Mouse (Mus musculus) embryonic fibroblast, embryonic 13.5 days (primary cell): ENCODE results near the gene Fbxo17. TPM values are rescaled to one million over a fixed set of nuclear protein-coding genes. Genes with fewer than 3 reads are reported as not detected.

Source experiments
- H3K27ac ChIP-seq: 2 replicates; pipeline ENCODE4 v1.5.1; 2012; ENCODE audit warnings: low read length, control low read depth, inconsistent platforms; ENCODE audit not compliant: insufficient read depth
- H3K4me1 ChIP-seq: 2 replicates; pipeline ENCODE4 v1.6.1; 2011; ENCODE audit warnings: low read length; ENCODE audit not compliant: control insufficient read depth, insufficient read depth
- H3K4me3 ChIP-seq: 2 replicates; pipeline ENCODE4 v1.5.1; 2011; ENCODE audit warnings: mild to moderate bottlenecking, control low read depth, low read length; ENCODE audit not compliant: insufficient read depth
- CTCF ChIP-seq: IDR thresholded peaks from 2 replicates; pipeline ENCODE4 v1.5.1; 2011; ENCODE audit warnings: mild to moderate bottlenecking, control low read depth, low read length, moderate library complexity, borderline replicate concordance; ENCODE audit not compliant: insufficient read depth
- POLR2A ChIP-seq: IDR thresholded peaks from 2 replicates; pipeline ENCODE4 v1.6.1; 2011; ENCODE audit warnings: low read depth, mild to moderate bottlenecking, control low read depth, low read length, moderate library complexity
- polyA plus RNA-seq: library from polyadenylated mRNA; stranded (reverse); fragments of >200 nt; gene quantifications from 2 replicates; pipeline ENCODE4 v1.2.4, GENCODE M21; 2011; ENCODE audit warnings: low read depth; ENCODE audit not compliant: missing spikeins, insufficient read length

Gene Fbxo17
- polyA plus RNA-seq, 1 experiment, result 16.3 TPM

DNA sequence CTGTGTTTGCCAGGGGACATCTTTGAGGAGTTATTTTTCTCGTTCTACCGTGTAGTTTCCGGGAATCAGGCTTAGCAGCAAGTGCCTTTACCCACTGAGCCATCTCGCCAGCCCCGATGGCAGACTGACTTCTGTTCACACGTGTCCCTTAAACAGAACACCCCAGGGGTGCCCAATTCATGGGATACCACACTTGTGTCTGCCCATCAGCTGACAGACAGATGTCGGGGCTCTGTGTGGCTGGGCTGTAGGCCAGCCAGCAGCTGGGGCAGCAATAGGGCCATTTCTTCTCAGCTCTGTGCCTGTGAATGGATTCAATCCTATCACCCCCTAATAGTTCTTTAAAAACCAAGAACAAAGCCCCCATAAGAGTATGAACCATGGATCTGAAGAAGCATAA is 58.5 kb downstream of the Fbxo17 start:
- H3K27ac ChIP-seq, result no peak overlapping the region
- TF ChIP-seq POLR2A (no peak), CTCF (no peak)
- no peak overlapping the region for H3K4me3 ChIP-seq
- H3K4me1 ChIP-seq, result no peaks in the 10 kb centered on the region

DNA sequence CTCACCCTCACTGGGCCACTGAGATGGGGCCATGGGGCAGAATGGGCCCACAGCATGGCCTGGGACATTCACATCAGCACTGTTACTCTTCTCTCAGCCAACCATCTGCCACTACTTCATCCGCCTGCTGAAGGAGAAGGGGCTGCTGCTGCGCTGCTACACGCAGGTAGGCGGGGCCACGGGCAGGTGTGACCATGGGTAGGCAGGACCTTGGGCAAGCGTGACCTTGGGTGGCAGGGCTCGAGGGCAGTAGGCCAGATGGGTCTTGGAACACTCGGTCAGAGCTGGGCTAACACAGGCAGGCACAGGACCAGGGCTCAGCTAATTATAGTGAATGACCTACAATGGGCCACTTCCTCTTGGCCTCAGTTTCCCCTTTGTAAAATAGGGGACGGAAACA is 62.2 kb downstream of the Fbxo17 start:
- TF ChIP-seq POLR2A, result no peak
- TF ChIP-seq CTCF, result no peak
- peaks cover 3% of the 10 kb centered on the region; the same call in 1 of the 2 replicates for H3K4me1 ChIP-seq
- no peak overlapping the region for H3K27ac ChIP-seq
- no peak overlapping the region for H3K4me3 ChIP-seq

DNA sequence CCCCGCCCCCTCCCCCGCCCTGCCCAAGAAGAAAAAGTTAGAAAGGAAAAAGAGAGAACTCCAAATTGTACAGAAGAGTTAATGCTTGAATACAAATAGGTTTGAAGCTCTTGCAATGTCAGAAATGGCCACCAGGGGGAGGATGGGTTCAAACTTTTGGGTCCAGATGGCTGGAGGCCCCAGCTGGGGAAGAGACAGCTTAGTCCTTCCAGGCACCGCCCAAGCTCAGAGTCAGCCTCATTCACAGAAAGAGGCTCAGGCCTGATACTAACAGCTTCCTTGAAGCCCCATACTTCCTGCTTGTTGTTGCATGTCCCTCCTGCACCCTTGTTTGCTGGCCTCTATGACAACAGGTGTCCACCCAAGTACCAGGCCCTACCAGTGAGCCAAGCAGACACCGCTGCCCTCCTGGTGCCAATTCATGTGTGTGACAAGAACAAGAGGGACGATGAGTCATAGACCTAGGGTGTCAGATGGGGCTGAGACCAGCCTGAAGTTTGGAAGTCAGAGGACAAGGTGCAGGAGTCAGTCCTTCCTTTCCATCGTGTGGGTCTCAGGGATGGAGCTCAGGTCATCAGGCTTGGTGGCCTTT is 63.6 kb downstream of the Fbxo17 start:
- Histone ChIP-seq H3K4me1 (peaks cover 3% of the 10 kb centered on the region; the same call in 1 of the 2 replicates), H3K4me3 (no peak overlapping the region), H3K27ac (peak overlapping the region; percentile 48)
- TF ChIP-seq CTCF, result 0 out of 2 replicates have a peak, but pooled peaks have one; percentile 31
- no peak for TF ChIP-seq POLR2A

DNA sequence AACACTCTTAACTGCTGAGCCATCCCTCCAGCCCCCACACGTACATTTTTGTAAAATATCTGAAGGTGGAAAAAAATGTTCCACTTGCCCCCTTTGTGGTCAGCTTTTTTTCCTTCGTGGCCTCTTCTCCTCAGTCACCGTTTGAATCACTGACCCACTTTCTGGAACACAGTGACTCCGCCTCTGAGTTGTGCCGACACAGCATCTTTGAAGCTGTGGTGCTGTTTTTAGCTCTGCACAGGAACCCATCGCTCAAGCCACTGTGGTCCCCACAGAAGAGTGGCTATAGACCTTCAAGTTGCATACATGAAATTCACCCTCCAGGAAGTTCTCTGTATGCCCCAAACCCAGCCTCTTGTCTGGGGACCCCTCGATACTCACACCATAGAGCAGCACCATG is 64.3 kb downstream of the Fbxo17 start:
- Histone ChIP-seq H3K4me3 (no peak overlapping the region), H3K27ac (peak overlapping the region; percentile 48; the same call in 1 of the 2 replicates), H3K4me1 (peaks cover 3% of the 10 kb centered on the region; the same call in 1 of the 2 replicates)
- no peak for TF ChIP-seq POLR2A
- TF ChIP-seq CTCF, result no peak

DNA sequence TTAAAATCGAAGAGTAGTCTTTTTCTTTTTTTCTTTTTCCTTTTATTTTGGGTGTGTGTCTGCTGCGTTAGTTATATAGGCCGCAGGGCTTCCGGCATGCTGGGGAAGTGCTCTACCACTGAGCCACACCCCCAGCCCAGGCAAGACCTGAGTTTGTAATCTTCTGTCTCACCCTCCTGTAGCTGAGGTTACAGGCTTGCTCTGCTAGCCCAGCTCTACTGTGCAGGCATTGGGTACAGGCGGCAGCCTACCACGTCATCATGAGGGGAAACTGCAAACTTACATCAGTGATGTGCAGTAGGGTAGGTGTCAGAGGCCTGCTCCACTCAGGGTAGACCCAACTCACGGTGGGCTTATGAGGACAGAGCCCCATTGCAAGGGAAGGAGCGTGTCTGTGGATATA is 64.7 kb downstream of the Fbxo17 start:
- Histone ChIP-seq H3K27ac (no peak overlapping the region), H3K4me1 (peaks cover 3% of the 10 kb centered on the region; the same call in 1 of the 2 replicates), H3K4me3 (no peak overlapping the region)
- TF ChIP-seq CTCF (no peak), POLR2A (no peak)

DNA sequence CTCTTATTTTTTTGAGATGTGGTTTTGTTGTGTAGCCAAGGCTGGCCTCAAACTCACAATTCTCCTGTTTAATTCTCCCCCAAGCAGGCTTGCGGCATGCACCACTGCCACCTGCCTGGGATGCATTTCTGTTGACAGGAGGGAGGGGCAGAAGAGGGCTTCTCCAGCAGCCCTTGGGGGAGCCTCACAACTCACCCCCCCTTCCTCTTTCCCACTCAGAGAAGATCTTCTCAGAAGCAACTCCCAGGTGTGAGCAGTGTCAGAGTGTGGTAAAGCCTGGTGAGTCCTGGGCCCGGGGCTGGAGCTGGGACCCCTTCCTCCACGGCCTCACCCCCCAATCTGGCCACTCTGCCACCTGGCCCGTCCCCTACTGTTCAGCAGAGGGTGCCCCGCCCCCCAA is 68.6 kb downstream of the Fbxo17 start:
- Histone ChIP-seq H3K4me3 (no peak overlapping the region), H3K4me1 (peaks cover 6% of the 10 kb centered on the region; the same call in 1 of the 2 replicates), H3K27ac (no peak overlapping the region)
- no peak for TF ChIP-seq POLR2A
- TF ChIP-seq CTCF, result no peak

Other genes starting within 250 kb of the Fbxo17 start
- gene Ifnl2, start 206.3 kb upstream of the Fbxo17 start, polyA plus RNA-seq, result not detected in 2 replicates
- not detected in 2 replicates for gene Ifnl3, start 194.0 kb upstream of the Fbxo17 start, polyA plus RNA-seq
- not detected in 2 replicates for gene Sycn, start 175.9 kb upstream of the Fbxo17 start, polyA plus RNA-seq
- gene Nccrp1, start 169.6 kb upstream of the Fbxo17 start, polyA plus RNA-seq, result not detected in 2 replicates
- 65.7 and 69.3 TPM in 2 replicates for gene Samd4b, start 118.7 kb upstream of the Fbxo17 start, polyA plus RNA-seq
- 8.0 and 10.5 TPM in 2 replicates for gene Pak4, start 118.6 kb upstream of the Fbxo17 start, polyA plus RNA-seq
- 1.8 TPM in 1 of 2 replicates, not detected in the other for gene Acp7, start 85.5 kb upstream of the Fbxo17 start, polyA plus RNA-seq
- 3.8 and 5.1 TPM in 2 replicates for gene Fbxo27, start 24.0 kb upstream of the Fbxo17 start, polyA plus RNA-seq
- 30.9 and 50.8 TPM in 2 replicates for gene Mrps12, start 25.0 kb downstream of the Fbxo17 start, polyA plus RNA-seq
- gene Sars2, start 25.2 kb downstream of the Fbxo17 start, polyA plus RNA-seq, result 5.2 and 7.1 TPM in 2 replicates
- gene Ccer2, start 39.4 kb downstream of the Fbxo17 start, polyA plus RNA-seq, result not detected in 2 replicates
- gene Sirt2, start 49.9 kb downstream of the Fbxo17 start, polyA plus RNA-seq, result 60.1 and 64.1 TPM in 2 replicates
- 13.8 and 15.0 TPM in 2 replicates for gene Nfkbib, start 50.7 kb downstream of the Fbxo17 start, polyA plus RNA-seq
- 0.77 TPM in 1 of 2 replicates, not detected in the other for gene Rinl, start 72.2 kb downstream of the Fbxo17 start, polyA plus RNA-seq
- gene Hnrnpl, start 91.7 kb downstream of the Fbxo17 start, polyA plus RNA-seq, result 442 and 496 TPM in 2 replicates
- 80.4 and 81.2 TPM in 2 replicates for gene Ech1, start 108.4 kb downstream of the Fbxo17 start, polyA plus RNA-seq
- 1.4 and 6.5 TPM in 2 replicates for gene Lgals4, start 117.0 kb downstream of the Fbxo17 start, polyA plus RNA-seq
- 1.5 and 4.3 TPM in 2 replicates for gene Lgals7, start 147.0 kb downstream of the Fbxo17 start, polyA plus RNA-seq
- gene Capn12, start 164.6 kb downstream of the Fbxo17 start, polyA plus RNA-seq, result 0.23 TPM in 1 of 2 replicates, not detected in the other
- 446 and 575 TPM in 2 replicates for gene Actn4, start 245.5 kb downstream of the Fbxo17 start, polyA plus RNA-seq